Mouse (Mus musculus) spleen, adult 2 months (tissue): ENCODE results near the gene Nkx2-5. TPM values are rescaled to one million over a fixed set of nuclear protein-coding genes. Genes with fewer than 3 reads are reported as not detected.

Source experiments
- DNase-seq, 2 experiments: peaks; one replicate each; pipeline versions ENCODE4 v3.0.0 to v3.0.0-alpha.2; 2012 to 2021; ENCODE audit warnings: low spot score in 2 of 2, low read depth in 1 of 2
- H3K27ac ChIP-seq: fragments of 200-500 bp; 2 replicates; pipeline ENCODE4 v1.5.1; 2012; ENCODE audit warnings: low read length, inconsistent platforms; ENCODE audit not compliant: insufficient read depth
- H3K27me3 ChIP-seq: fragments of 200-500 bp; 2 replicates; pipeline ENCODE4 v1.6.1; 2012; ENCODE audit warnings: mild to moderate bottlenecking, moderate library complexity, low read length, inconsistent platforms; ENCODE audit not compliant: control insufficient read depth, insufficient read depth
- H3K36me3 ChIP-seq: fragments of 200-500 bp; 2 replicates; pipeline ENCODE4 v1.6.1; 2012; ENCODE audit warnings: mild to moderate bottlenecking, low read length, inconsistent platforms; ENCODE audit not compliant: control insufficient read depth, insufficient read depth
- H3K4me1 ChIP-seq: fragments of 200-500 bp; 2 replicates; pipeline ENCODE4 v1.6.1; 2011; ENCODE audit warnings: inconsistent platforms; ENCODE audit not compliant: control insufficient read depth, insufficient read depth, insufficient read length
- H3K4me3 ChIP-seq: fragments of 200-500 bp; 2 replicates; pipeline ENCODE4 v1.5.1; 2011; ENCODE audit warnings: mild to moderate bottlenecking, inconsistent platforms; ENCODE audit not compliant: insufficient read depth, insufficient read length; ENCODE audit errors: extremely low read depth
- CTCF ChIP-seq: fragments of 200-500 bp; IDR thresholded peaks from 2 replicates; pipeline ENCODE4 v1.5.1; 2011; ENCODE audit warnings: mild to moderate bottlenecking, inconsistent platforms; ENCODE audit not compliant: insufficient read depth, insufficient read length, insufficient replicate concordance; ENCODE audit errors: extremely low read depth
- POLR2A ChIP-seq: fragments of 200-500 bp; IDR thresholded peaks from 2 replicates; pipeline ENCODE4 v1.6.1; 2011; ENCODE audit warnings: low read depth, low read length, inconsistent platforms
- WGBS: fragments of 180-500 bp; shearing (Covaris S2); methylation state at CpG from one replicate; pipeline ENCODE4 v1.1.7; 2018; 5-methylcytosine and 5-hydroxymethylcytosine counted together
- polyA plus RNA-seq: library from polyadenylated mRNA; depleted of rRNA; stranded (reverse); fragments of >200 nt; gene quantifications from 2 replicates; pipeline ENCODE4 v1.2.3, GENCODE M21; 2012; rRNA removed

The Nkx2-5 gene
- polyA plus RNA-seq, 1 experiment, result 19.8 TPM

DNA sequence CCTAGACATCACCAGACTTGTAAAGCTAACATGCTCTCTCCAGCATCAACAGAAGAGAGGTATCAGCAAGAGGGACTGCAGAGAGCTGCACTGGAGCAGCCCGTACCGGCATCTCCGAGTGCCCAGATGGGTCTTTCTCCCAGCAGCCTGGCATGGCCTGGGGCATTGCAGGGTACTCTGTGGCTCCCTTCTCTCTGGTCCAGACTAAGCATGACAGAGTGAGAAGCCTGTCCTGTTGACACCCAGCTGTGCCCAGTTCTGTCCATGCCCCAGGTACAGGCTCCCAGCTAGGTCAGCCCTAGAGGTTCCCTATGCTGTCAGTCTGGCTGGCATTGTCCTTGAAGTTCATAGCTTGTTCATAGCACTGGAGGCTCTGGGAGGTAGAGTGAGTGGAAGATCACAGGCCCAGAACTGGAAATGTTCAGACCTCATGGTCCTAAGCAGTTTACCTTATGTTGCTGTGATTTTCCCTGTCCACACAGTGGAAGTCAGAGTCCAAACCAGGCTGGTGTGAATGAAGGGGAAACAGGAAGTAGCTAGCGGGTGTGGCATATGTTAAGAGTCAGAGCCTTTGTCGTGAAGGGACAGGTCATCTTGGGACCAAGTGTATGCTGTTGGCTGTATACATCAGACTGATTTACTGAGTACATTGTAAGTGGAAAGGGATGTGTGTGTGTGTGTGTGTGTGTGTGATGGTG, 51.6 kb downstream of the Nkx2-5 start:
- Histone ChIP-seq H3K27ac (peak overlapping the region; percentile 30), H3K4me3 (no peak overlapping the region), H3K4me1 (peaks cover 37% of the 10 kb centered on the region; the same call in 1 of the 2 replicates), H3K27me3 (no peaks in the 10 kb centered on the region), H3K36me3 (peaks cover 9% of the 10 kb centered on the region)
- TF ChIP-seq CTCF, result no peak
- TF ChIP-seq POLR2A, result no peak
- WGBS, result 67% methylated on average over 5 of the region's 5 CpGs
- no peak for DNase-seq

DNA sequence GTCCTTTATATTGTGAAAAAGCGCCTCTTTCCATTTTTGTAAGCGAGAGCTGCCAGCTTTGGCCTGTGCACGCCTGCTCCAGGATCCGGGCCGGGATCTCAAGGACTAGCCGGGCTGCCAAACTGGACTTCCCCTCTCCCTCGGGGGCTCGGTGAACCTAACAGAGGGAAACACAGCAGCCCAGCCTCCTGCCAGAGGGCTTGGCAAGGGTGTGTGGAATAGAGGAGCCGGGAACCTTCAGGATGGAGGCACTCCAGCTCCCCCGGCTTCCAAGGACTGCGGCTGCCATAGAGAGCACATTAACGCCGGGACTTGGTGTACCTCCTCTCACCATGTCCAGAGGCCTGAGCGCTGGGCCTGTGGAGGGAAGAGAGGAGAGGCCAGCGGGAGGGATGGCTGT, 52.7 kb downstream of the Nkx2-5 start:
- no peak for DNase-seq
- peaks cover 13% of the 10 kb centered on the region for H3K36me3 ChIP-seq
- peaks cover 37% of the 10 kb centered on the region; the same call in 1 of the 2 replicates for H3K4me1 ChIP-seq
- TF ChIP-seq CTCF (no peak), POLR2A (no peak)
- 90% methylated on average over 15 of the region's 15 CpGs for WGBS
- H3K27me3 ChIP-seq, result no peaks in the 10 kb centered on the region
- peak overlapping the region; percentile 89 for H3K27ac ChIP-seq
- H3K4me3 ChIP-seq, result no peak overlapping the region

GRCm38 (mm10) chr17:26791580-26791979, 53.2 kb downstream of the Nkx2-5 start:
- WGBS, result 72% methylated on average over 7 of the region's 7 CpGs
- H3K27ac ChIP-seq, result peak overlapping the region; percentile 89
- H3K4me1 ChIP-seq, result peaks cover 40% of the 10 kb centered on the region; the same call in 1 of the 2 replicates
- H3K4me3 ChIP-seq, result no peak overlapping the region
- TF ChIP-seq CTCF (no peak), POLR2A (no peak)
- no peaks in the 10 kb centered on the region for H3K27me3 ChIP-seq
- H3K36me3 ChIP-seq, result peaks cover 14% of the 10 kb centered on the region
- no peak for DNase-seq

DNA sequence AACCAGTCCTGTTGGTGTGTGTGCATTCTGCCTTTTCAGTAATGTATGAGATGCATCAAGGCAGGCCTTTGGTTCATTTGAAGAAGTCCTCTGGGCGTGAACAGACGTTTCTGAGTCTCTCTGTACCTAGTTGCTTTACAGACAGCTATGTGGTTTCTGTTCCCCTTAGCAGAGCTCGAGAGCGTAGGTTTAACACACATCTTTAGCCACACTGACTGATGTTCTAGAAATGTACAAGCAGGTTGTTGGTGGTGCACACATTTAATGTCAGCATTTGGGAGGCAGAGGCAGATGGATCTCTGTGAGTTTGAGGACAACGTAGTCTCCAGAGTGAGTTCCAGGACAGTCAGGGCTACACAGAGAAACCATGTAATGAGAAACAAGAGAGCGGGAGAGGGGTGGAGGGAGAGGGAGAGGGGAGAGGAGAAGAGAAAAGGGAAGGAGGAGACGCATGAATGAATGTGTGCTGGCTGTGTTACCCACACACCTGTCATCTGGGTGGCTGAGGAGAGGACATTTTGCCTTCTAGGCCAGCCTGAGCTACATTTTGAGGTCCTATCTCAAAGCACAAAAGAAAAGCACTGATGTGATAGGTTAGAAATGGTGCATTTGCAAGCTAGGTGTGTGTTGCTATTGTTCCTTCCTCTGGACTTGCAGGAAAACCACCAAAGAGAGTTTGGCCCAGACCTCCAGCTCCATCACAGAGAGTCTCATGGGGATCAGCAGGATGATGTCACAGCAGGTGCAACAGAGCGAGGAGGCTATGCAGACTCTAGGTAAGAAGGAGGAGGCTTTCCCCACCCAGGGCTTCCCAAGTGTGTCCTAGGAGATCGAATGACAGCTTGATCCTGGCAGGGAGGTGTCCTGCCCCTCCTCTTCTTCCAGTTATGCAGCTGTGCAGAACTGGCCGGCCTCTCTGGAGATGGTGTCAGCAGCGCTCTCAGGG, 54.3 kb downstream of the Nkx2-5 start:
- H3K36me3 ChIP-seq, result peaks cover 16% of the 10 kb centered on the region
- peaks cover 42% of the 10 kb centered on the region; the same call in 1 of the 2 replicates for H3K4me1 ChIP-seq
- WGBS, result 49% methylated on average over 11 of the region's 11 CpGs
- H3K4me3 ChIP-seq, result no peak overlapping the region
- H3K27me3 ChIP-seq, result no peaks in the 10 kb centered on the region
- TF ChIP-seq POLR2A (no peak), CTCF (no peak)
- H3K27ac ChIP-seq, result peak overlapping the region; percentile 89
- DNase-seq, result peak; percentile 59 to 62

DNA sequence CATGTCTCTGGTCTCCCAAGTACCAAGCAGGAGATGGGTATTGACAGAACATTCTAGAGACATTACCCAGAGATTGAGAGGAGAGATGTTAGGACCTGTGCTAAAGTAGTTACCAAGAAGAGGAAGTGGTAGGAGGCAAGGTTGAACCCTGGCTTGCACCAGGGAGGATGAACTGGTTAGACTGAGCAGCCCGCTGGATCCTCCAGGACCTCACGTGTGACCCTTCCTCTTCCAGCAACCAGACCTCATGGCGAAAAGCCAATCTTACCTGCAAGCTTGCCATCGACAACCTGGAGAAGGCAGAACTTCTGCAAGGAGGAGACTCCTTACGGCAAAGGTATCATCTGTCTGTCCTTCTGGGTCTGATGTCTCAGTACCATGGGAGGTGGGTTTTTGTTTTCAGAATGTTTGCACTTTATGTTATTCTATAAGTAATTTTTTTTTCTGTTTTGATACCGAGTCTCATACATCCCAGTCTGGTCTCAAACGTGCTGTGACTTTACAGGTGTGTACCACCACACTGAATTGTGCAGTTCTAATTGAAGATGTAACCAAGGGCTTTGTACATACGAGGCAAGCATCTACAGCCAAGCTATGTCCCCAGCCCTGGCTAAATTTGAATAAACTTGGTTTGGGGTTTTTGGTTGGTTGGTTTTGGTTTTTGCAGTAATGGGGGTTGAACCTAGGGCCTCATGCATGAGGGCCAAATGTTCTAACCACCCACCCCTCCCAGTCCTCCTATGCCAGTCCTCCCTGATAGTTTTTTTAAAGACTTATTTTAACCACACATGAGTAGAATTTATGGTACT, 55.1 kb downstream of the Nkx2-5 start:
- peak overlapping the region; percentile 91 for H3K27ac ChIP-seq
- H3K4me3 ChIP-seq, result peak overlapping the region; percentile 6; the same call in 1 of the 2 replicates
- peaks cover 42% of the 10 kb centered on the region; the same call in 1 of the 2 replicates for H3K4me1 ChIP-seq
- no peaks in the 10 kb centered on the region for H3K27me3 ChIP-seq
- 55% methylated on average over 8 of the region's 8 CpGs for WGBS
- DNase-seq, result peak; percentile 28 to 37
- no peak for TF ChIP-seq CTCF
- TF ChIP-seq POLR2A, result no peak
- peaks cover 19% of the 10 kb centered on the region for H3K36me3 ChIP-seq

DNA sequence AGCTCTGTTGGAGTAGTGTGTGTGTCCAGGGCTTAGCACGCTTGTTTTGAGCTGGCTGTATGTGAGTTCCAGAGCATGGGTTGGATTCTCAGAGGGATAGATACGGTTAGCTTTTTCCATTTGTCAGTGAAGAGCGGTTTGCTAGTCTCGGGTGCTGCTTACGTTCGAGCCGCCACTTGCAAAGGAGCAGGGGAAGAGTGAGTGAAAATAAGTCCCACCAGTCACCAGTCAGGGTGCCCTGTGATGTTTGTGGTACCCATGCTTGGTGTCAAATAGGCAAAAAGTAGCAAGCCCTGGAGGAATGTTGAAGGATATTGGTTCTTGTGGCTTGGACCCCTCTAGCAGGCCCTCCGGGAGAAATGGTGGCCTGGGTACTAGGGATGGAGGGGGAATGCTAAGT, 55.8 kb downstream of the Nkx2-5 start:
- H3K4me1 ChIP-seq, result peaks cover 42% of the 10 kb centered on the region; the same call in 1 of the 2 replicates
- peak overlapping the region; percentile 91 for H3K27ac ChIP-seq
- no peak for TF ChIP-seq CTCF
- TF ChIP-seq POLR2A, result no peak
- 87% methylated on average over 8 of the region's 8 CpGs for WGBS
- no peaks in the 10 kb centered on the region for H3K27me3 ChIP-seq
- H3K4me3 ChIP-seq, result no peak overlapping the region
- no peak for DNase-seq
- H3K36me3 ChIP-seq, result peaks cover 21% of the 10 kb centered on the region

Other genes starting within 250 kb of the Nkx2-5 start
- gene Atp6v0e, start 181.8 kb downstream of the Nkx2-5 start, polyA plus RNA-seq, result 150 and 192 TPM in 2 replicates
- gene Crebrf, start 129.4 kb downstream of the Nkx2-5 start, polyA plus RNA-seq, result 4.5 and 5.4 TPM in 2 replicates
- 16.6 and 17.2 TPM in 2 replicates for gene Bnip1, start 63.9 kb downstream of the Nkx2-5 start, polyA plus RNA-seq
- gene Kifc5b, start 72.1 kb upstream of the Nkx2-5 start, polyA plus RNA-seq, result 6.8 and 7.6 TPM in 2 replicates
- 103 and 131 TPM in 2 replicates for gene Phf1, start 88.0 kb upstream of the Nkx2-5 start, polyA plus RNA-seq
- gene Cuta, start 94.6 kb upstream of the Nkx2-5 start, polyA plus RNA-seq, result 87.9 and 131 TPM in 2 replicates
- 7.3 and 9.6 TPM in 2 replicates for gene Syngap1, start 96.2 kb upstream of the Nkx2-5 start, polyA plus RNA-seq
- 13.7 and 25.0 TPM in 2 replicates for gene Zbtb9, start 128.2 kb upstream of the Nkx2-5 start, polyA plus RNA-seq
- gene Bak1, start 184.0 kb upstream of the Nkx2-5 start, polyA plus RNA-seq, result 50.3 and 67.8 TPM in 2 replicates
- gene Itpr3, start 212.3 kb upstream of the Nkx2-5 start, polyA plus RNA-seq, result 50.9 and 61.4 TPM in 2 replicates